Mouse (Mus musculus) lung, adult 18-20 months (tissue): Measurements from ENCODE around the gene Dchs2.
A peak's percentile ranks its signal among the peaks of the same experiment; 100 is the strongest.
"Not testable (repeated sequence)": the region's sequence is repeated elsewhere in the genome, so short reads cannot be mapped to it uniquely, and the experiment has no call there.

ENCODE experiments used
- DNase-seq, 2 experiments: peaks; one replicate each; pipeline ENCODE4 v3.0.0; 2022; ENCODE audit warnings: mixed read lengths in 2 of 2

Gene Dchs2

GRCm38 (mm10) chr3:83127726-83128448 lies at the start of gene Dchs2:
Gene Dchs2 (plus strand): TSS chr3:83127948.
- no peak for DNase-seq

GRCm38 (mm10) chr3:83080567-83081055 lies 47.1 kb upstream of the Dchs2 start:
- peak; percentile 82 to 86 for DNase-seq

GRCm38 (mm10) chr3:83097586-83097985 lies 30.2 kb upstream of the Dchs2 start:
- DNase-seq, result no peak

GRCm38 (mm10) chr3:83098546-83099034 lies 29.2 kb upstream of the Dchs2 start:
- DNase-seq, result peak; percentile 19

GRCm38 (mm10) chr3:83099139-83099538 lies 28.6 kb upstream of the Dchs2 start:
- DNase-seq, result no peak

- no peak for DNase-seq
Measured at GRCm38 (mm10) chr3:83099651-83100050, 28.1 kb upstream of the Dchs2 start.

GRCm38 (mm10) chr3:83102286-83102685 lies 25.5 kb upstream of the Dchs2 start:
- no peak for DNase-seq

GRCm38 (mm10) chr3:83110163-83110562 lies 17.6 kb upstream of the Dchs2 start:
- no peak for DNase-seq

- DNase-seq, result no peak
Measured at GRCm38 (mm10) chr3:83111485-83112261, 16.1 kb upstream of the Dchs2 start.

GRCm38 (mm10) chr3:83112869-83113268 lies 14.9 kb upstream of the Dchs2 start:
- DNase-seq, result no peak

GRCm38 (mm10) chr3:83114946-83115345 lies 12.8 kb upstream of the Dchs2 start:
- no peak for DNase-seq

GRCm38 (mm10) chr3:83117592-83117991 lies 10.2 kb upstream of the Dchs2 start:
- DNase-seq, result no peak

- not testable (repeated sequence) for DNase-seq
Measured at GRCm38 (mm10) chr3:83123945-83124344, 3.8 kb upstream of the Dchs2 start.

- DNase-seq, result no peak
Measured at GRCm38 (mm10) chr3:83127088-83127725, 541 bp upstream of the Dchs2 start.

GRCm38 (mm10) chr3:83128449-83128922 lies 738 bp downstream of the Dchs2 start:
- DNase-seq, result peak; percentile 10 to 16

- DNase-seq, result no peak
Measured at GRCm38 (mm10) chr3:83129151-83129550, 1.4 kb downstream of the Dchs2 start.

GRCm38 (mm10) chr3:83136413-83136812 lies 8.7 kb downstream of the Dchs2 start:
- DNase-seq, result no peak

GRCm38 (mm10) chr3:83138820-83139219 lies 11.1 kb downstream of the Dchs2 start:
- no peak for DNase-seq

- DNase-seq, result no peak
Measured at GRCm38 (mm10) chr3:83145610-83146009, 17.9 kb downstream of the Dchs2 start.

- DNase-seq, result no peak
Measured at GRCm38 (mm10) chr3:83147273-83148054, 19.7 kb downstream of the Dchs2 start.

GRCm38 (mm10) chr3:83148055-83148447 lies 20.3 kb downstream of the Dchs2 start:
- DNase-seq, result no peak

- no peak for DNase-seq
Measured at GRCm38 (mm10) chr3:83148508-83148907, 20.8 kb downstream of the Dchs2 start.
